Mouse (Mus musculus): ENCODE measurements at regions not wholly inside any gene's neighbourhood (a gene's known extent, or its start where the extent isn't known, plus 50 kb on each side); places are given as distances from the start of the nearest gene placed in this dataset.

DNA sequence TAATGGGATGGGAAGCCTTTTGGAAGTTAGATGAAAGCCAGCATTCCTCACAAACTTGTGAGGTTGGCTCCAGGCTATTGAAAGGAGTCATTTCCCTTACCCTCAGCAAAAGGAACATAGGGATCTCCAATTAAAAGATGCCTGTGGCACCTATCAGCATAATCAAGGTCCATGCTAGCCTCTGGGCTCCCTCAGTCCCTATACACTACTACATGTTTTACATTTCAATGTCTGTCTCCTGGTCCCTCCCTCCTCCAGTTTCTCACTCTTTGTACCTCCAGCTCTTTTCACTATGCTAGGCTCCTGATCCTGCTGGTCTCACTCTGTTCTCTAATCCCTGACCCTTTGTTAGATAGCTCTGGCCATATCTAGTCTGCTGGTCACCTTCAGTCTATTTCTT is 790.6 kb downstream of the Defb40 start:
- DNase-seq (ENCODE audit: low spot score), result no peak
- no peaks in the 10 kb centered on the region for H3K9me3 ChIP-seq (ENCODE audit: low read length)
- H3K4me2 ChIP-seq (ENCODE audit: low read depth, low read length, poor library complexity, severe bottlenecking), result no peak overlapping the region
- no peak for TF ChIP-seq CTCF (IDR thresholded peaks at IDR 0.05)
- no peaks in the 10 kb centered on the region for H3K36me3 ChIP-seq (ENCODE audit: insufficient read depth, low read length)
- H3K9ac ChIP-seq (replicated peaks; ENCODE audit: low read length, poor library complexity, severe bottlenecking), result no peak overlapping the region
- H3K4me1 ChIP-seq (ENCODE audit: insufficient read depth, low read length), result no peaks in the 10 kb centered on the region
- H3K4me3 ChIP-seq (ENCODE audit: low read depth, low read length), result no peak overlapping the region
- H3K27ac ChIP-seq (ENCODE audit: low read depth, low read length), result no peak overlapping the region
- no peak for ATAC-seq (ENCODE audit: low FRiP score)
- H3K27me3 ChIP-seq (ENCODE audit: insufficient read depth, low read length), result no peaks in the 10 kb centered on the region

DNA sequence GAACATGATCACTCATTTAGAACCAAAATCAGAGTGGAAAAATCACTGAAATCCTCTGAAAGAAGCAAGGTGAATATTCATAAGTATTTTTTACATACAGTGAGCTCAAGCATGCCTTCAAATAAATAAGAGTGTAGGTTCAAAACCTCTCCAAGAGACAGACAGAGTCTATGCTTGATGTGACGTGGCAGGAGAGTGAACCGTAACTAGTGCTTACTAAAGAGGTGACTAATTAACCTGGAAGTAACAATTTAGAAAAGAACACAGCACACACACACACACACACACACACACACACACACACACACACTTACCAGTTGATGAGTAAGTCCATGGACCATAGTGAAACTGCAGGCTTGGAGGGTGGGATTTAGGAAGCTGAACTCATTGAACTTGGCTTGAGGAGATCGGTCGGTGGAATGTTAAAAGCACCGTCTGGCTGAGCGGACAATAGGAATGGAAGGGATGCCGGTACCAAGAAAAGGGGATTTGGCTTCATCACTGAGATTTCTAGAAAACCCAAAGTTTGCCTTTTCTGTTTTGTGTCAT is 802.4 kb downstream of the Defb40 start:
- no peaks in the 10 kb centered on the region for H3K9me3 ChIP-seq (ENCODE audit: low read length)
- DNase-seq (ENCODE audit: low spot score) (no peak), ATAC-seq (ENCODE audit: low FRiP score) (no peak)
- H3K4me3 ChIP-seq (ENCODE audit: low read depth, low read length), result no peak overlapping the region
- no peaks in the 10 kb centered on the region for H3K27me3 ChIP-seq (ENCODE audit: insufficient read depth, low read length)
- H3K27ac ChIP-seq (ENCODE audit: low read depth, low read length), result no peak overlapping the region
- H3K4me1 ChIP-seq (ENCODE audit: insufficient read depth, low read length), result no peaks in the 10 kb centered on the region
- no peak overlapping the region for H3K4me2 ChIP-seq (ENCODE audit: low read depth, low read length, poor library complexity, severe bottlenecking)
- no peak overlapping the region for H3K9ac ChIP-seq (replicated peaks; ENCODE audit: low read length, poor library complexity, severe bottlenecking)
- no peak for TF ChIP-seq CTCF (IDR thresholded peaks at IDR 0.05)
- WGBS, result 82% methylated on average over 7 of the region's 7 CpGs
- H3K36me3 ChIP-seq (ENCODE audit: insufficient read depth, low read length), result no peaks in the 10 kb centered on the region

DNA sequence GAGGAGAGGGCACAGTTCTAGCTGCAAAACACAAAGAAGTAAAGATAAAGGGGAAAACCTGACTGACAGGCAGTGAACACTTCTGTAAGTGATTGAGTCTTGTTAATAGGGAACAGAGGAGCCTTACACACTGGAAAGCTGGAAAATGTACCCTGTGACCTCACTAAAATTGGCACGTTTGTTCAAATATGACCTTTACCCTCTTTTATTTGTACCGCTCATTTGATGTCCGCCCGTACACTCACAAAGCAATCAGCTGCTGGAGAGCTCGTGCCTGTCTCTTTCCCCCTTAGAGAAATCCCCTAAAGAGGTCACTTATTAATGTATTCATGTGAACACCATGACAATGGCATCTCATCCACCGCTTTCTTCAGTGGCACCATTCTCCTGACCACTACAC is 819.4 kb downstream of the Defb40 start:
- 52% methylated on average over 6 of the region's 6 CpGs for WGBS
- Histone ChIP-seq H3K36me3 (ENCODE audit: insufficient read depth, low read length) (no peaks in the 10 kb centered on the region), H3K27me3 (ENCODE audit: insufficient read depth, low read length) (no peaks in the 10 kb centered on the region), H3K27ac (ENCODE audit: low read depth, low read length) (no peak overlapping the region), H3K9ac (replicated peaks; ENCODE audit: low read length, poor library complexity, severe bottlenecking) (no peak overlapping the region), H3K4me1 (ENCODE audit: insufficient read depth, low read length) (no peaks in the 10 kb centered on the region), H3K4me2 (ENCODE audit: low read depth, low read length, poor library complexity, severe bottlenecking) (no peak overlapping the region), H3K4me3 (ENCODE audit: low read depth, low read length) (no peak overlapping the region), H3K9me3 (ENCODE audit: low read length) (no peaks in the 10 kb centered on the region)
- no peak for TF ChIP-seq CTCF (IDR thresholded peaks at IDR 0.05)
- no peak for ATAC-seq (ENCODE audit: low FRiP score)
- no peak for DNase-seq (ENCODE audit: low spot score)

DNA sequence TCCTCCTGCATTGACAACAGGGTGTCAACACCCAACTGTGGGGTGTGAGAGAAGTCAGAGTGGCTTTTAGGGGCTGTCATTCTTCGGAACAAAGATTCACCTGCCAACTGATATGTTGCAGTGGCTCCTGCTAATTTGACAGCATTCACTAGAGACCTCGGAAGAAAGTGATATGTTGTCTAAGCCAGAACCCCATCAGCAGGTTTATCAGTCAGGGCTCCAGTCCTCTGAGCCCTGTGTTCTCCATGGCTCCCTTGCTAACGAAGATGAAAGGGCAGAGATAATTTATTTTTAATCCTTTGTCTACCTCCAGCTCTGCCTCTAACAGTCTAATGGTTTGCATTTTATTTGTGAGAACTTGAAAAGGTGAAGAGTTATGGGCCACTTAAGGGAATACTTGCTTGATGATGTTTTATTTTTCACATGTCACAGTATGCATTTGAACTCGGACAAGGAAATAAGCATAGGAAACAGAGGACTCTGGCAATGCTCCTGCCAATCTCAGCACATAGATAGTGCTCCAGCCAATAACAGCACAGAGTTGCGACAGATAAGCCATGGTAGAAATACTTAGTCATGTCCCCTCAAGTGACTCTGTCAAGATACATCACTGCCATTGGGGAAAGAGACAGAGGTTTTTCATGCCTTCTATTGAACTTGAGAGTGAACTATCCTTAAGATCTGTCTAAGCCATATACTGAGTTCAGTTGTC is 862.6 kb downstream of the Defb40 start:
- ATAC-seq (ENCODE audit: low FRiP score), result no peak
- WGBS, result 74% methylated on average over 5 of the region's 5 CpGs
- Histone ChIP-seq H3K4me2 (ENCODE audit: low read depth, low read length, poor library complexity, severe bottlenecking) (no peak overlapping the region), H3K9ac (replicated peaks; ENCODE audit: low read length, poor library complexity, severe bottlenecking) (no peak overlapping the region), H3K4me3 (ENCODE audit: low read depth, low read length) (no peak overlapping the region), H3K4me1 (ENCODE audit: insufficient read depth, low read length) (no peaks in the 10 kb centered on the region), H3K36me3 (ENCODE audit: insufficient read depth, low read length) (no peaks in the 10 kb centered on the region), H3K9me3 (ENCODE audit: low read length) (no peaks in the 10 kb centered on the region), H3K27ac (ENCODE audit: low read depth, low read length) (no peak overlapping the region), H3K27me3 (ENCODE audit: insufficient read depth, low read length) (no peaks in the 10 kb centered on the region)
- DNase-seq (ENCODE audit: low spot score), result no peak
- TF ChIP-seq CTCF (IDR thresholded peaks at IDR 0.05), result no peak

DNA sequence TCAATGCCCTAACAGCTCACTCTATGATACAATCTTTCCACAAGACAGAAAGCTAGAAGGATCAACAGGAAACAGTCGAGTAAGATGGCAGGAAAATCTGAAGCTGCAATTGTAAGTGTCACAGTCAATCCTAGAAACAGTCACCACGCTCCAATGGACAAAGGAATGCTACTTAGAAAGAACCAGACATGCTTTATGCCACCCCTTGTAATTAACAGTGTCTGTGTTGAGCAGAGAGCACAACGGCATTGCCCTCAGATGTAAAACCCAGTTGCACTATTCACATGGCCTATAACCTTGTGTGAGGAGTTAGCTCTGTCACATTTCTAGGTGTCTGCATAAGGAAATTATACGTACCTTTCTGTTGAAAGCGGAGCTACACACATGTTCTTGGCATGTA is 864.8 kb downstream of the Defb40 start:
- Histone ChIP-seq H3K9me3 (ENCODE audit: low read length) (no peaks in the 10 kb centered on the region), H3K9ac (replicated peaks; ENCODE audit: low read length, poor library complexity, severe bottlenecking) (no peak overlapping the region), H3K27ac (ENCODE audit: low read depth, low read length) (no peak overlapping the region), H3K27me3 (ENCODE audit: insufficient read depth, low read length) (no peaks in the 10 kb centered on the region), H3K4me3 (ENCODE audit: low read depth, low read length) (no peak overlapping the region), H3K4me1 (ENCODE audit: insufficient read depth, low read length) (no peaks in the 10 kb centered on the region), H3K4me2 (ENCODE audit: low read depth, low read length, poor library complexity, severe bottlenecking) (no peak overlapping the region), H3K36me3 (ENCODE audit: insufficient read depth, low read length) (no peaks in the 10 kb centered on the region)
- ATAC-seq (ENCODE audit: low FRiP score) (no peak), DNase-seq (ENCODE audit: low spot score) (no peak)
- WGBS, result 69% methylated on average over 5 of the region's 5 CpGs
- TF ChIP-seq CTCF (IDR thresholded peaks at IDR 0.05), result no peak

DNA sequence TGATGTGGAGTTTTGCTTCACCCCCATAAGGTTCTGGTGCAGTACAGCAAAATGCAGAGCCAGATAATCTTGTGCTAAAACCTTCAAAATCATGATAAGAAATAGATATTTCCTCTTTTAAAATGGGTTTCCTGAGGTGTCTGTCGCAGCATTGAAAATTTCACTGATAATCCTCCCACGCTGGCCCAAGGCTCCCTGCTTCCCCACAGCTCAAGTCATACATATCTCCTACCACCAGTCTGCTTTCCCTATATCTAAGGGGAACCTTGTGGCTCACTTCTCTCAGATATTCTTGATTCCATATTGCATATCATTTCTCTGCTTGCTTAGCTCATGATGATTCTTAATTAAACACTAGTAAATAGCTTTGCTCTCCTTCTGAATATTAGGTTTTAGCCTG is 868.6 kb downstream of the Defb40 start:
- no peak overlapping the region for H3K4me3 ChIP-seq (ENCODE audit: low read depth, low read length)
- no peak overlapping the region for H3K9ac ChIP-seq (replicated peaks; ENCODE audit: low read length, poor library complexity, severe bottlenecking)
- 83% methylated on average over 2 of the region's 2 CpGs for WGBS
- H3K4me1 ChIP-seq (ENCODE audit: insufficient read depth, low read length), result no peaks in the 10 kb centered on the region
- no peaks in the 10 kb centered on the region for H3K27me3 ChIP-seq (ENCODE audit: insufficient read depth, low read length)
- no peak for DNase-seq (ENCODE audit: low spot score)
- no peak for ATAC-seq (ENCODE audit: low FRiP score)
- H3K36me3 ChIP-seq (ENCODE audit: insufficient read depth, low read length), result no peaks in the 10 kb centered on the region
- H3K27ac ChIP-seq (ENCODE audit: low read depth, low read length), result no peak overlapping the region
- no peak for TF ChIP-seq CTCF (IDR thresholded peaks at IDR 0.05)
- no peak overlapping the region for H3K4me2 ChIP-seq (ENCODE audit: low read depth, low read length, poor library complexity, severe bottlenecking)
- no peaks in the 10 kb centered on the region for H3K9me3 ChIP-seq (ENCODE audit: low read length)
